Mouse (Mus musculus) neural tube, embryonic 14.5 days (tissue): ENCODE data around the gene Mapkapk2. TPM values are rescaled to one million over a fixed set of nuclear protein-coding genes. Genes with fewer than 3 reads are reported as not detected.

Source experiments
- ATAC-seq: fragments of 200-750 bp; cut with Nextera tagmentation; 2 replicates; pipeline ENCODE4 v1.8.0; 2017; ENCODE audit warnings: low read depth, mild to moderate bottlenecking, moderate TSS enrichment, moderate library complexity
- H3K27ac ChIP-seq: fragments of 300-500 bp; sonication (generic); 2 replicates; pipeline ENCODE4 v1.5.1; 2014; ENCODE audit warnings: low read depth, mild to moderate bottlenecking, control low read depth, low read length, moderate library complexity, mixed read lengths
- H3K27me3 ChIP-seq: fragments of 300-500 bp; sonication (generic); 2 replicates; pipeline ENCODE4 v1.6.1; 2014; ENCODE audit warnings: low read length; ENCODE audit not compliant: control insufficient read depth, insufficient read depth
- H3K36me3 ChIP-seq: fragments of 300-500 bp; sonication (generic); 2 replicates; pipeline ENCODE4 v1.6.1; 2014; ENCODE audit warnings: low read length, mixed read lengths; ENCODE audit not compliant: control insufficient read depth, insufficient read depth
- H3K4me1 ChIP-seq: fragments of 300-500 bp; sonication (generic); 2 replicates; pipeline ENCODE4 v1.6.1; 2014; ENCODE audit warnings: low read length; ENCODE audit not compliant: control insufficient read depth, insufficient read depth
- H3K4me2 ChIP-seq: fragments of 300-500 bp; sonication (generic); 2 replicates; pipeline ENCODE4 v1.6.1; 2014; ENCODE audit warnings: mild to moderate bottlenecking, low read depth, low read length, control low read depth
- H3K4me3 ChIP-seq: fragments of 300-500 bp; sonication (generic); 2 replicates; pipeline ENCODE4 v1.5.1; 2014; ENCODE audit warnings: low read depth, low read length, control low read depth, mixed read lengths
- H3K9ac ChIP-seq: fragments of 300-500 bp; sonication (generic); replicated peaks from 2 replicates; pipeline ENCODE4 v1.6.1; 2014; ENCODE audit warnings: low read depth, mild to moderate bottlenecking, control low read depth, low read length, mixed read lengths
- H3K9me3 ChIP-seq: fragments of 300-500 bp; sonication (generic); 2 replicates; pipeline ENCODE4 v1.6.1; 2016; ENCODE audit warnings: low read length; ENCODE audit not compliant: control insufficient read depth
- WGBS: fragments of 180-500 bp; shearing (Covaris S2); extraction: QIAGEN DNeasy Blood & Tissue Kit; methylation state at CpG from one replicate; pipeline ENCODE4 v1.1.7; 2014; 5-methylcytosine and 5-hydroxymethylcytosine counted together
- polyA plus RNA-seq: library from polyadenylated mRNA; unstranded; fragments of >200 nt; fragmentation: Nextera tagmentation; extraction: Ambion mirVana; gene quantifications from 2 replicates; pipeline ENCODE4 v1.2.1, GENCODE M21; 2014

Gene Mapkapk2
- polyA plus RNA-seq, 1 experiment from 2014 or later, result 16.1 TPM

DNA sequence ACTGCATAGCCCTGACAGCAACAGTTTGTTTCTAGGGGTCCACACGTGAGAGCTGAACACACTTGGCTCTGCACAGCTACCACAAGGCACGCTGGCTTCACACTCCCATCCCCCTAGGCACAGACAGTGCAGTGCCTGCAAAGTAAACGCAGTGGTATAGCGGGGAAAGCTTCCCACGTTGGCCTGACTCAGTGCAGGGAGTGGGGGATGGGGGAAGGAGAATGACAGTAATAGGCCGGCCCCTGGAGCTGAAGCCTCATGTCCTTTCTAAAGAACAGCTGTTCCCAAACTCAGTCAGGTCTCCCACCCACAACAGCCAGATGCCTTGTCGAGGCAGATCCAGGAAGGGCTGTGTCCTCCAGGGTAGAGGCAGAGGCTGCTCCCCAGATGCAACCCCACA lies 46.6 kb downstream of the Mapkapk2 start:
- Histone ChIP-seq H3K36me3 (peaks cover 12% of the 10 kb centered on the region), H3K9me3 (no peaks in the 10 kb centered on the region), H3K27ac (no peak overlapping the region), H3K27me3 (no peaks in the 10 kb centered on the region), H3K9ac (no peak overlapping the region), H3K4me3 (no peak overlapping the region), H3K4me1 (no peaks in the 10 kb centered on the region), H3K4me2 (no peak overlapping the region)
- ATAC-seq, result no peak
- 33% methylated on average over 7 of the region's 7 CpGs for WGBS

- H3K4me3 ChIP-seq, result no peak overlapping the region
- no peaks in the 10 kb centered on the region for H3K9me3 ChIP-seq
- no peak for ATAC-seq
- no peak overlapping the region for H3K27ac ChIP-seq
- WGBS, result 89% methylated on average over 5 of the region's 5 CpGs
- H3K4me2 ChIP-seq, result no peak overlapping the region
- no peaks in the 10 kb centered on the region for H3K27me3 ChIP-seq
- no peaks in the 10 kb centered on the region for H3K4me1 ChIP-seq
- H3K9ac ChIP-seq, result no peak overlapping the region
- H3K36me3 ChIP-seq, result peaks cover 7% of the 10 kb centered on the region
These were observed 47.0 kb downstream of the Mapkapk2 start for GRCm38 (mm10) chr1:131050617-131051016.

DNA sequence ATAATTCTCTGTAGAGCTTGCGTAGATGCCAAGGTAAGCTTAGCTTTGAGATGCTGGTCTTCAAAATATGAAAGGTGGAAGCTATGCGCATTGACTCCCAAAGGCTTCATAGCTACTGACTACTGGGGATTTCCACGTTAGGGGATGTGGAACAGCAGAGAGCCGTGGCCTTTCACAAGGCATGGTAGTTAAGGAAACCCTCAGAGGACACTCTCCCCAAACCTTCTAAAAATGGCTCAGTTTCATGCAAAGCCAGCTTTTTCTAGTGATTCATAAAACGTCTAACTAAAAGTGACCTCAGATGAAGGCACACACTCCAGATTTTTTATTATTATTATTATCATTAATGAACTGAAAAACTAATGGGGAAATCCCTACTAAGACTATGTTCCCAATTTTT lies 47.6 kb downstream of the Mapkapk2 start:
- Histone ChIP-seq H3K4me1 (no peaks in the 10 kb centered on the region), H3K36me3 (peaks cover 5% of the 10 kb centered on the region; the same call in 1 of the 2 replicates), H3K4me3 (no peak overlapping the region), H3K9ac (no peak overlapping the region), H3K4me2 (no peak overlapping the region), H3K27ac (no peak overlapping the region), H3K27me3 (no peaks in the 10 kb centered on the region), H3K9me3 (no peaks in the 10 kb centered on the region)
- ATAC-seq, result no peak
- 94% methylated on average over 5 of the region's 5 CpGs for WGBS

GRCm38 (mm10) chr1:131049361-131049806 lies 48.2 kb downstream of the Mapkapk2 start:
- Histone ChIP-seq H3K4me2 (no peak overlapping the region), H3K9me3 (no peaks in the 10 kb centered on the region), H3K9ac (no peak overlapping the region), H3K36me3 (peaks cover 2% of the 10 kb centered on the region; the same call in 1 of the 2 replicates), H3K4me1 (no peaks in the 10 kb centered on the region), H3K4me3 (no peak overlapping the region), H3K27me3 (no peaks in the 10 kb centered on the region), H3K27ac (no peak overlapping the region)
- no peak for ATAC-seq
- 91% methylated on average over 5 of the region's 5 CpGs for WGBS

- Histone ChIP-seq H3K9ac (no peak overlapping the region), H3K4me2 (no peak overlapping the region), H3K4me3 (no peak overlapping the region), H3K4me1 (no peaks in the 10 kb centered on the region), H3K9me3 (no peaks in the 10 kb centered on the region), H3K27me3 (no peaks in the 10 kb centered on the region), H3K36me3 (no peaks in the 10 kb centered on the region), H3K27ac (no peak overlapping the region)
- ATAC-seq, result no peak
- 89% methylated on average over 8 of the region's 8 CpGs for WGBS
These were observed 48.7 kb downstream of the Mapkapk2 start for GRCm38 (mm10) chr1:131048946-131049345.

DNA sequence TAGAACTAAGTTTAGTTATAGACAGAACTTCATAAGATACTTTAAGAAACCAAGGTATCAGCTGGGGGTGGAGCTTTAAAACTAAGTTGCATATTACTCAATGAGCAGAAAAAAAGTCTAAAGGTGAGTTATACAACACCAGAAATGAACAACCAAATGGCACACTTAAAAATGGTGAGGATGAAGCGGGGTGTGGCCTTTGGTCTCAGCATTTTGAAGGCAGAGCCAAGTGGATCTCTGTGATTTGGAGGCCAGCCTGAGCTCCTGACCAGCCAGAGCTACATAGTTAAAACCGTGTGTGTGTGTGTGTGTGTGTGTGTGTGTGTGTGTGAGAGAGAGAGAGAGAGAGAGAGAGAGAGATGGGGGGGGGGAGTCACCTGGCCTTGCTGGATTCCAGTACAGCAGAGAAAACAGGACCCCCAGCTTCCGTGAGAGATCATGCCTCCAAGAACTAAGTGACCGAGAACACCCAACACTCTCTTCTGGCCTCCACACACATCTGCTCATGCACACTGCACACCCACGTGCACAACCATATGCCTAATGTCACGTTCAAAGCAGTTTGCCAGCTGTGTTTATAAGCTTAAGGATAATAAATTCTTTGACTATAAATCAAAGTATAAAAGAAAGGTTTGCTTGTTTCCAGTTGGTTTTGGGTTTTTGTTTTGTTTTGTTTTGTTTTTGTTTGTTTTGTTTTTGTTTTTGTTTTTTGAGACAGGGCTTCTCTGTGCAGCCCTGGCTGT lies 49.3 kb downstream of the Mapkapk2 start:
- no peak overlapping the region for H3K27ac ChIP-seq
- ATAC-seq, result no peak
- WGBS, result 80% methylated on average over 6 of the region's 6 CpGs
- no peak overlapping the region for H3K4me2 ChIP-seq
- no peaks in the 10 kb centered on the region for H3K36me3 ChIP-seq
- H3K4me3 ChIP-seq, result no peak overlapping the region
- H3K9ac ChIP-seq, result no peak overlapping the region
- H3K27me3 ChIP-seq, result no peaks in the 10 kb centered on the region
- no peaks in the 10 kb centered on the region for H3K4me1 ChIP-seq
- no peaks in the 10 kb centered on the region for H3K9me3 ChIP-seq

DNA sequence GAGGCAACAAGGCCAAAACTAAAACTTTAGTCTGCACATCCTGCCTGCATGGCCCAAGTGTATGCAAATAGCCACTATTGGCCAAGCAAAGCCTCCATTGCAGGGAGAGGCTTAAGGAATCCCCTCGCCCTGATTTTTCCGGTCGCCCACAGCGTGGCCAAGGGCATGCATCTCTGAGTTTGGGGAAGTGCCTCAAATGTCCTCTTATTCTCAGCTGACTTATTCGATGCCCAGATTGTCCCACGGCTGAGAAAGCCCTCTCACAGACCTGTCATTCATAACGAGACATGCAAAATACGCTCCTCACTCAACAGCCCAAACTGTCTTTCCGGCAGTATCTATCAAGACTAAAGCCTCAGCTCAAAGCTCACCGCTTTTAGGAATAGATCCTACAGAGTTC lies 51.0 kb downstream of the Mapkapk2 start:
- ATAC-seq, result no peak
- Histone ChIP-seq H3K27me3 (no peaks in the 10 kb centered on the region), H3K9me3 (no peaks in the 10 kb centered on the region), H3K9ac (no peak overlapping the region), H3K4me1 (no peaks in the 10 kb centered on the region), H3K36me3 (no peaks in the 10 kb centered on the region), H3K4me2 (no peak overlapping the region), H3K27ac (no peak overlapping the region), H3K4me3 (no peak overlapping the region)
- 91% methylated on average over 10 of the region's 10 CpGs for WGBS

- H3K27me3 ChIP-seq, result no peaks in the 10 kb centered on the region
- 90% methylated on average over 2 of the region's 2 CpGs for WGBS
- no peak overlapping the region for H3K4me3 ChIP-seq
- H3K9me3 ChIP-seq, result no peaks in the 10 kb centered on the region
- H3K27ac ChIP-seq, result no peak overlapping the region
- H3K4me2 ChIP-seq, result no peak overlapping the region
- no peak for ATAC-seq
- H3K9ac ChIP-seq, result no peak overlapping the region
- no peaks in the 10 kb centered on the region for H3K4me1 ChIP-seq
- H3K36me3 ChIP-seq, result no peaks in the 10 kb centered on the region
These were observed 51.8 kb downstream of the Mapkapk2 start for GRCm38 (mm10) chr1:131045723-131046355.

DNA sequence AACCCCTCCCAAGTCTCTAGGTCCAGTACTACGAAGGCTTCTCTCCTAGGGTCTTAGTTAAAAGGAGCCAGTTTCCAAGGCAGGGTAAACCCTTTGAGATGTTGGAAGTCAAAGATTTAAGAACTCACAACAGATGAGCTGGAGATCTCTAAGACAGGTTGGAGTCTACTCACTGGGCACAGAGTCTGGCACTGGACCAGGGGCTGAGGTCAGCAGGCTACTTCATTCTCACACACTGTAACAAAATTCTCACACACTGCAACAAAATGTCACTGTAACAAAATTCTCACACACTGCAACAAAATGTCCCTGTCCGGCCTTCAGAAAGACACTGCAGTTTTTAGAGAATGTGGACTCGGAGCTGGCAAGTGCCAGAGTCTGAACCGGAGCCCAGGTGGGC lies 54.0 kb downstream of the Mapkapk2 start:
- Histone ChIP-seq H3K27me3 (no peaks in the 10 kb centered on the region), H3K9me3 (no peaks in the 10 kb centered on the region), H3K4me2 (no peak overlapping the region), H3K4me1 (no peaks in the 10 kb centered on the region), H3K36me3 (no peaks in the 10 kb centered on the region), H3K9ac (no peak overlapping the region), H3K4me3 (no peak overlapping the region), H3K27ac (no peak overlapping the region)
- no peak for ATAC-seq
- 95% methylated on average over 4 of the region's 4 CpGs for WGBS
